Mouse (Mus musculus): ENCODE results near the gene 4933402E13Rik. TPM values are rescaled to one million over a fixed set of nuclear protein-coding genes. Genes with fewer than 3 reads are reported as not detected.

Gene 4933402E13Rik
- polyA plus RNA-seq (2016; fragmentation: Nextera tagmentation; extraction: Ambion mirVana): not detected in 2 replicates

DNA sequence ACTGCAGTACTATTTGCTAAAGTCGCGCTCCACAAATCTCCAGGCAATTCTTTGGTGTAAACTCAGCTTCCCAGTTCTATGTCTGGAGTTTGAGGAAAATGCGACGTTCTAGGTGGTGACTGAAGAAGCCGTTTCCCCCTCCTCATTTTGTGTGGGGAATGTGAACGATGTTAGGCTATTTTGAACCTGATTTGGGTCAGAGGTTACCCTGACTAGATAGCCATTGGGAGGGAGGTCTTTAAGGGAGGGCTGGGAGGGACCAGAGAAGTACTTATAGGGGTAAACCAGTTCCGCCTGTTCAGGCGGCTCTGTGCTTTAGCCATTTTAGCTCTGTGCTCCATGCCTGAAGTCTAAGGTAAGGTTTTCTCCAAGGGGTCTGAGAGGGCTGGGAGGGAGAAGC is at the start of gene 4933402E13Rik:
4933402E13Rik (plus strand) TSS at position 301 of the 400 bp plus-strand sequence.
- Histone ChIP-seq H3K9me3 (no peaks in the 10 kb centered on the region), H3K4me2 (no peak within 1 kb of the TSS), H3K27ac (no peak within 1 kb of the TSS), H3K27me3 (no peaks in the 10 kb centered on the region), H3K36me3 (no peaks in the 10 kb centered on the region), H3K4me3 (replicated peaks) (no peak within 1 kb of the TSS), H3K9ac (replicated peaks) (no peak within 1 kb of the TSS), H3K4me1 (replicated peaks) (no peaks in the 10 kb centered on the region)
- ATAC-seq (ENCODE audit: insufficient number of reproducible peaks, insufficient read depth, low FRiP score, low TSS enrichment, low read depth): no peak
- WGBS: 89% methylated on average over 8 of the region's 8 CpGs

Other genes with a start within 250 kb of the 4933402E13Rik start
- gene 4931400O07Rik, start 184.5 kb downstream of the 4933402E13Rik start, polyA plus RNA-seq (2016; fragmentation: Nextera tagmentation; extraction: Ambion mirVana): not detected in 2 replicates